Mouse (Mus musculus) G1E (cell line): ENCODE data around the gene Gfpt1.

Source experiments
- CTCF ChIP-seq: IDR thresholded peaks from 2 replicates; pipeline ENCODE4 v1.5.1; 2012; ENCODE audit warnings: low read depth, low read length, inconsistent platforms, mixed read lengths
- GATA1 ChIP-seq: IDR thresholded peaks from 2 replicates; pipeline ENCODE4 v1.6.1; 2012; ENCODE audit warnings: borderline replicate concordance, low read length, inconsistent platforms, mixed read lengths
- POLR2AphosphoS5 ChIP-seq: IDR thresholded peaks from 2 replicates; pipeline ENCODE4 v1.6.1; 2012; ENCODE audit warnings: low read depth, low read length, inconsistent platforms; ENCODE audit not compliant: insufficient replicate concordance
- TAL1 ChIP-seq: conservative IDR thresholded peaks from 2 replicates; pipeline ENCODE4 v1.6.1; 2012; ENCODE audit warnings: low read depth, low read length, inconsistent platforms, mixed read lengths

GRCm38 (mm10) chr6:87069195-87069900 is 26.7 kb downstream of the Gfpt1 start:
- TF ChIP-seq CTCF = no peak
- TF ChIP-seq POLR2AphosphoS5 = no peak
- TF ChIP-seq GATA1 = no peak
- TF ChIP-seq TAL1 = no peak
